Mouse (Mus musculus) limb, embryonic 11.5 days (tissue): ENCODE results near the gene Ndufs7. TPM values are rescaled to one million over a fixed set of nuclear protein-coding genes. Genes with fewer than 3 reads are reported as not detected.

Experiments
- ATAC-seq: fragments of 200-750 bp; cut with Nextera tagmentation; 2 replicates; pipeline ENCODE4 v1.8.0; 2017; ENCODE audit warnings: low read depth; ENCODE audit not compliant: insufficient number of reproducible peaks, low FRiP score, low TSS enrichment
- DNase-seq: peaks from one replicate; pipeline ENCODE4 v3.0.0-alpha.2; 2015; ENCODE audit warnings: low spot score
- H3K27ac ChIP-seq: fragments of 300-500 bp; sonication (generic); replicated peaks from 2 replicates; pipeline ENCODE4 v1.5.1; 2014; ENCODE audit warnings: low read depth, mild to moderate bottlenecking, low read length
- H3K27me3 ChIP-seq: fragments of 300-500 bp; sonication (generic); 2 replicates; pipeline ENCODE4 v1.6.1; 2014; ENCODE audit warnings: mild to moderate bottlenecking, low read length, mixed read lengths; ENCODE audit not compliant: control insufficient read depth, insufficient read depth
- H3K36me3 ChIP-seq: fragments of 300-500 bp; sonication (generic); 2 replicates; pipeline ENCODE4 v1.6.1; 2014; ENCODE audit warnings: mild to moderate bottlenecking, low read length, moderate library complexity, mixed read lengths; ENCODE audit not compliant: control insufficient read depth, insufficient read depth
- H3K4me1 ChIP-seq: fragments of 300-500 bp; sonication (generic); 2 replicates; pipeline ENCODE4 v1.6.1; 2014; ENCODE audit warnings: low read length, mixed read lengths; ENCODE audit not compliant: control insufficient read depth, insufficient read depth
- H3K4me2 ChIP-seq: fragments of 300-500 bp; sonication (generic); 2 replicates; pipeline ENCODE4 v1.6.1; 2014; ENCODE audit warnings: low read depth, mild to moderate bottlenecking, moderate library complexity; ENCODE audit not compliant: severe bottlenecking
- H3K4me3 ChIP-seq: fragments of 300-500 bp; sonication (generic); 2 replicates; pipeline ENCODE4 v1.5.1; 2014; ENCODE audit warnings: low read depth, low read length
- H3K9ac ChIP-seq: fragments of 300-500 bp; sonication (generic); 2 replicates; pipeline ENCODE4 v1.6.1; 2014; ENCODE audit warnings: mild to moderate bottlenecking, low read length
- H3K9me3 ChIP-seq: fragments of 300-500 bp; sonication (generic); 2 replicates; pipeline ENCODE4 v1.6.1; 2016; ENCODE audit warnings: low read length; ENCODE audit not compliant: control insufficient read depth
- WGBS: fragments of 180-500 bp; shearing (Covaris S2); extraction: QIAGEN DNeasy Blood & Tissue Kit; methylation state at CpG from one replicate; pipeline ENCODE4 v1.1.7; 2014; 5-methylcytosine and 5-hydroxymethylcytosine counted together
- polyA plus RNA-seq: library from polyadenylated mRNA; unstranded; fragments of >200 nt; fragmentation: Nextera tagmentation; extraction: Ambion mirVana; gene quantifications from 2 replicates; pipeline ENCODE4 v1.2.1, GENCODE M21; 2014

Gene Ndufs7
- polyA plus RNA-seq = 266 and 281 TPM in 2 replicates

DNA sequence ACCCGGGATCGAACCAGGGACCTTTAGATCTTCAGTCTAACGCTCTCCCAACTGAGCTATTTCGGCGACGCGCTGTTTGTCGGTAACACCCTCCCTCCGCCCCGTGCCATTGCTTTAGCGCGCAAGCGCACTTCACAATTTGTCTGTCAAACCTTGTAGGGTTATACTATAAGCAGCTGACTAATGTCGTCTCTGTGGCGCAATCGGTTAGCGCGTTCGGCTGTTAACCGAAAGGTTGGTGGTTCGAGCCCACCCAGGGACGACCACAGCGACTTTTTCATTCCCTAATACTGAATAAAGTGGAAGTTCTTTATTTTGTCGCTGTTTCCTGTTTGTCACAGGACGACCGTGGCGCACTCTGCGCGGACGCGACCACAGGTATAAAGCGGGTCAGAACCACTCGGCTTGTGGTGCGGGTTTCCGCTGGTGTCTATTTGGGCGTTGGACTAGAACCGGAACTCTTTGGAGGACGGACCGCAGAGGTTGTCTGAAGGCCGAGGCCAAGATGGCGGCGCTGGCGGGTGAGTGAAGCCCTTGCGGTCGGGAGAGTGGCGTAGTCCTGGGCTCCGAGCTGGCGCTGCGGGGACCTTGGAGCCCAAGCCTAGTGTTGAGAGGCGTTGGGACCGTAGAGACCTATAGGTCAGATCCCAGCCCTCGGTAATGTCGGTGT is at the start of gene Ndufs7:
Gene Ndufs7, plus strand, starts transcription at position 151 of the 670 bp plus-strand sequence.
- ATAC-seq = peak; percentile 84
- Histone ChIP-seq H3K9ac (peak within 1 kb of the TSS; percentile 70), H3K27me3 (no peaks in the 10 kb centered on the region), H3K27ac (peak within 1 kb of the TSS; percentile 45), H3K9me3 (no peaks in the 10 kb centered on the region), H3K4me2 (peak within 1 kb of the TSS; percentile 66), H3K4me1 (peaks cover 5% of the 10 kb centered on the region), H3K36me3 (no peaks in the 10 kb centered on the region; the same call in 1 of the 2 replicates), H3K4me3 (peak within 1 kb of the TSS; percentile 51)
- peak; percentile 96 for DNase-seq
- under 1% methylated on average over 53 of the region's 53 CpGs for WGBS

DNA sequence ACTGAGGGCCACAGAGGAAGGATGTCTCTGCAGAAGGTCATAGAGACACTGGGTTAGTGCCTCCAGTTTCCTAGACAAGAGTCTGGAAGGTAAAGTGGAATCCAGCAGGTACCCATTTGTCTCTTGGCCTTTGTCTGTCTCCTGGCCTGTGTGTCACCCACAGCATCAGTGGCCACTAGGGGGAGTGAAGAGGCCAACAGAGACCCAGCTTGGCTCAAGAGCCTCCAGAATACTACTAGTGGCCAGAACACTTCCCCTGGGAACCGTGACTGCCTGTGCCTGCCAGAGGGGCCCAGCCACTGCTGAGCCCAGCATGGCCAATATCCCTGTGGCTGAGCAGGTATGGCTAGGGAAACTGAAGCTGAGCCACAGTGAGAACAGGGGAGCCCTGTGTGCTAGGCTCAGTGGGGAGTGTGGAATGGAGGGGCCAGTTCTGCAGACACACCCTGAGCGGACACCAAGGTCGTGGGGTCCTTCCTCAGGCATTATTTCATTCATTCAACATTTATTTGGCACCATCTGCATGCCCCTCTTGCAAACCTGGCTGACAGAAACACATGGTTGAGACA is 49.4 kb upstream of the Ndufs7 start:
- 53% methylated on average over 3 of the region's 3 CpGs for WGBS
- Histone ChIP-seq H3K27ac (no peak overlapping the region), H3K4me2 (no peak overlapping the region), H3K36me3 (no peaks in the 10 kb centered on the region), H3K9ac (no peak overlapping the region), H3K4me3 (no peak overlapping the region), H3K4me1 (peaks cover 2% of the 10 kb centered on the region; the same call in 1 of the 2 replicates), H3K9me3 (no peaks in the 10 kb centered on the region), H3K27me3 (no peaks in the 10 kb centered on the region)
- ATAC-seq (peak; percentile 84), DNase-seq (peak; percentile 88)

DNA sequence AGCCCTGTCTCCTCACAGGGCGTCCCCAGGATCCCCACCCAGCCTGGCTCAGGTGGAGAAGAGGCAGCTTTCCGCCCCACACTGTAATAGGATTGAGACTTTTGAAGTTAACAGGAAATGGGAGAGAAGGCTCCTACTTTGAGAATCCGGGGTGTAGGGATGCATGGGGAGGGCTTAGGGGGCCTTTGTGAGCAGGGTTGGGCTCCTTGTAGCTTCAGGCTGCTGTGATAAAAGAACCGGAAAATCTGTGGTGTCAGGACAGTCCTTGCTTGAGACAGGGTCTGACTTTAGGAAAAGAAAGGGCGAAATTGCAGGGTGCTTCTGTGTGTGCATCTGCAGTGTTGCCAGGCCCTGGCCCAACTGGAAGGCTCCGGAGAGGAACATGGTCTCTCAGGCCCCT is 48.4 kb upstream of the Ndufs7 start:
- DNase-seq (no peak), ATAC-seq (no peak)
- Histone ChIP-seq H3K9ac (no peak overlapping the region), H3K4me1 (peaks cover 2% of the 10 kb centered on the region; the same call in 1 of the 2 replicates), H3K36me3 (no peaks in the 10 kb centered on the region), H3K9me3 (no peaks in the 10 kb centered on the region), H3K27me3 (no peaks in the 10 kb centered on the region), H3K27ac (no peak overlapping the region), H3K4me2 (no peak overlapping the region), H3K4me3 (no peak overlapping the region)
- WGBS = 82% methylated on average over 6 of the region's 6 CpGs

DNA sequence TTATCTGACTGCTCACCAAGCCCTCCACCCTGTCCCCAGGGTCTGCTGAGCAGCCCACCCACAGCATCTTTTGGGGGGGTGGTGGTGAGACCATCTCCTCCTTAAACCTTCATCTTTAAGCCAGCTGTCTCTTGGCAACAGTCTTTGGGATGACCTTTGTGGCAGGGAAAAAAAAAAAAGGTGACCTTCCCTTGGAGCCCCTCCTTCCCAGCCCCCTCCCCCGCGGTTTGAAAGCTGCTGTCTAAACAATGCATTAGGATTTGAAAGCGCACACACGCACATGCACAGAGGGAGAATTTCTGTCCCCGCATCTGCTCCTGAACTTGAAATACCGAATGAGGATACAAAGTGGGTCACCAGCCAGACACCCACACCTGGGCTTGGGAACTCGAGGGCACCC is 44.9 kb upstream of the Ndufs7 start:
- H3K9me3 ChIP-seq = no peaks in the 10 kb centered on the region
- WGBS = 40% methylated on average over 7 of the region's 7 CpGs
- H3K4me3 ChIP-seq = no peak overlapping the region
- DNase-seq (no peak), ATAC-seq (no peak)
- peaks cover 8% of the 10 kb centered on the region; the same call in 1 of the 2 replicates for H3K27me3 ChIP-seq
- no peaks in the 10 kb centered on the region for H3K36me3 ChIP-seq
- H3K27ac ChIP-seq = no peak overlapping the region
- no peak overlapping the region for H3K9ac ChIP-seq
- H3K4me1 ChIP-seq = peaks cover 2% of the 10 kb centered on the region; the same call in 1 of the 2 replicates
- H3K4me2 ChIP-seq = no peak overlapping the region

DNA sequence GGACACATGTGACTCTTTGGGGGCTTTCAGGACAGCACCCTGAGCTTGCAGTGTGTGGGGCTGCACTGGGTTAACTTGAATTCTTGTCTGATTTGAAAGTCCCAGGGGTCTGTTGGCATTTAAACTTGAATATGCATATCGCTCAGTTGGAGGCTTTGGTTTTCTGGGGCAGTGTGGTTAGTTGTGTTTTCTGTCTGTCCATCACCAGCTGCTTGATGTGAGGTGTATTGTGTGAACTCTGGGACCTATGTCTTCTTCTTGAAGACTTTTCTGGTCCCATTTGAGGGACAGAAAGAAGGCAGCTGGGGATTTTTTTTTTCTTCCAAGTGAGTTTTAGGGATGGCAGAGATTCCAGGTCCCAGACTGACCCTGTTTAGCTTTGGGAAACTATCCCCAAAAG is 41.7 kb upstream of the Ndufs7 start:
- ATAC-seq = no peak
- no peaks in the 10 kb centered on the region for H3K4me1 ChIP-seq
- H3K36me3 ChIP-seq = no peaks in the 10 kb centered on the region
- H3K4me2 ChIP-seq = no peak overlapping the region
- no peaks in the 10 kb centered on the region for H3K9me3 ChIP-seq
- 0 out of 2 replicates have a peak overlapping the region, but pooled peaks have one; percentile 6 for H3K27ac ChIP-seq
- DNase-seq = no peak
- H3K4me3 ChIP-seq = no peak overlapping the region
- H3K27me3 ChIP-seq = peaks cover 8% of the 10 kb centered on the region; the same call in 1 of the 2 replicates
- 70% methylated on average over 1 of the region's 1 CpGs for WGBS
- H3K9ac ChIP-seq = no peak overlapping the region

DNA sequence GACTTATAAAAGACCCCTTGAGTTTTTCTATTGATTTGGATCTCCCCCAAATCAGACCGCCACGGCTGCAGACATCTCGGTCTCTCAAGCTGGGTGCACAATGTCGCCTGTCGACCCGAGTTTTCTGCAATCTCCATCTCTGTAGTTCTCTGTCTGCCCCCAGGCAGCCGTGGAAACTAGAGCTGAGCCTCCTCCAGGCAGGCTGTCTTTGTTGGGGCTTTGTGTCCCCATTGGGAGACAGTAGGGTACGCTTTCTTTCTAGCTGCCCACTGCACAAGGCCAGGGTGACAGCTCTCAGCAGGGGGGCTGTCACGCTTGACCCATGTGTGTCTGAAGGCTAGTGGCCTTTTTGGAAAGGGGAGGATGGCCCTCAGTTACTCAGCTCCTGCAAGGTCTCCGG is 41.2 kb upstream of the Ndufs7 start:
- Histone ChIP-seq H3K36me3 (no peaks in the 10 kb centered on the region), H3K27me3 (peaks cover 8% of the 10 kb centered on the region; the same call in 1 of the 2 replicates), H3K4me2 (no peak overlapping the region), H3K4me3 (no peak overlapping the region), H3K9ac (no peak overlapping the region), H3K27ac (no peak overlapping the region), H3K4me1 (no peaks in the 10 kb centered on the region), H3K9me3 (no peaks in the 10 kb centered on the region)
- WGBS = 65% methylated on average over 10 of the region's 10 CpGs
- DNase-seq (no peak), ATAC-seq (no peak)

DNA sequence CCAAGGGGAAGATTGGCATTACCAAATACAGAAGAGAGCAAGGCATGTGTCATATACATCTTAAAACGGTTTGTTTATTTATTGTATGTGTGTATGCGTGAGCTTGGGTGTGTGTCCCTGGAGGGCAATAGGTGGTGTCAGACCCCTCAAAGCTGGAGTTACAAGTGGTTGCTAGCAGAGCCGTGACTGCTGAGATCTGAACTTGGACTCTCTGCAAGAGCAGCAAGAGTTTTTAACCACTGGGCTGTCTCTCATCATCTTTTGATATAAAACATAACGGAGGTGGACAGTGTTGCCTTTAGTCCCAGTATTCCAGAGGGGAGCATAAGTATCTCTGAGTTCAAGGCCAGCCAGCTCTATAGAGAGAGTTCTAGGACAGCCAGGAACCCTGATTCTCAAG is 40.7 kb upstream of the Ndufs7 start:
- DNase-seq (no peak), ATAC-seq (no peak)
- H3K27ac ChIP-seq = no peak overlapping the region
- H3K4me2 ChIP-seq = no peak overlapping the region
- no peaks in the 10 kb centered on the region for H3K4me1 ChIP-seq
- no peaks in the 10 kb centered on the region for H3K36me3 ChIP-seq
- H3K27me3 ChIP-seq = peaks cover 8% of the 10 kb centered on the region; the same call in 1 of the 2 replicates
- H3K4me3 ChIP-seq = no peak overlapping the region
- H3K9ac ChIP-seq = no peak overlapping the region
- 83% methylated on average over 4 of the region's 4 CpGs for WGBS
- no peaks in the 10 kb centered on the region for H3K9me3 ChIP-seq

DNA sequence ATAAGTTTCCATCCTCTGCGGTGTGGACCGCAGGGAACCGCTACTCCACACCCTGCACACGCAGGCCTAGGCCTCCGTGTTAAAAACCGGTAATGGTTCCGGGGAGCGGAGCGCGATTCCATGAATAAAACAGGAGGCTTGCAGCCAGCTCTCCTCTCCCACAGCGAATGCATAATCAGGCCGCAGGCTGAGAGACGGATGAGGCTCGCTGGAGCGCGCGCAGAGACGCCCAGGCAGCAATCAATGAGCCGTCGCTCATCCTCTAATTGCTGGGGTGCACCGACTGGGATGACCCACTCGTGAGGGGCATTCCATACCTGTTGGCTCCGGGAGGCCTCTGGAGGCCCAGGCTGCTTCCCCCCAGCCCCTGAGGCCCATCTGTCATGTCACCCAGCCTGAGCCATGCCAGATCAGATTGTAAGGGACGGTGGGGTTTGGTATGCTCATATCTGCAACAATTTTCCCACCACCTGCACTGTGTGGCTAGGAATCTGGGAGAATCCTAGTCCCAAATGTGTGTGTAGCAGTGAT is 40.0 kb upstream of the Ndufs7 start:
- Histone ChIP-seq H3K4me3 (no peak overlapping the region), H3K4me2 (no peak overlapping the region), H3K27me3 (peaks cover 8% of the 10 kb centered on the region; the same call in 1 of the 2 replicates), H3K36me3 (no peaks in the 10 kb centered on the region), H3K27ac (no peak overlapping the region), H3K9ac (peak overlapping the region; percentile 43; the same call in 1 of the 2 replicates), H3K4me1 (no peaks in the 10 kb centered on the region), H3K9me3 (no peaks in the 10 kb centered on the region)
- 12% methylated on average over 24 of the region's 24 CpGs for whole genome bisulfite sequencing
- no peak for ATAC-seq
- no peak for DNase-seq
